In genomic region chr1:79713081-79713480, GRCm38 (mm10) we compare ENCODE assay signal across 15 mouse cellular contexts.
"Had no signal": no experiment of that assay in that cellular context is flagged by ENCODE, and none has a peak within 500 bp of the region (broad histone marks: within the 10 kb centered on the region; RNA-seq: fewer than 3 reads in every experiment).

No protein-coding gene starts in this region.

- DNase-seq: layer of hippocampus, adult 9-11 months; layer of hippocampus, postnatal 36 days; liver; liver, embryonic 13.5 days; liver, postnatal 0 days; lung, postnatal 14 days; right cerebral cortex, postnatal 14 days; thymus, postnatal 4 days had no signal

- H3K9me3 ChIP-seq: limb, embryonic 12.5 days; liver, embryonic 13.5 days; lung, embryonic 15.5 days; megakaryocyte, embryonic 14.5 days; midbrain, embryonic 12.5 days had no signal

- H3K27ac ChIP-seq: limb, embryonic 12.5 days; liver, embryonic 13.5 days; lung, embryonic 15.5 days; macrophage; midbrain, embryonic 12.5 days had no signal

- H3K27me3 ChIP-seq: limb, embryonic 12.5 days; liver, embryonic 13.5 days; lung, embryonic 15.5 days; megakaryocyte, embryonic 14.5 days; midbrain, embryonic 12.5 days had no signal

- H3K4me1 ChIP-seq: limb, embryonic 12.5 days; midbrain, embryonic 12.5 days had no signal

- H3K4me3 ChIP-seq: limb, embryonic 12.5 days; liver, embryonic 13.5 days; lung, embryonic 15.5 days; midbrain, embryonic 12.5 days had no signal

- ATAC-seq: inflammation-experienced regulatory T-cells, adult 6 months; intestine, postnatal 0 days; liver, postnatal 0 days had no signal

- H3K9ac ChIP-seq: limb, embryonic 12.5 days; liver, embryonic 13.5 days; liver, postnatal 0 days; lung, embryonic 15.5 days; midbrain, embryonic 12.5 days had no signal

- H3K4me2 ChIP-seq: limb, embryonic 12.5 days; liver, embryonic 13.5 days; lung, embryonic 15.5 days; midbrain, embryonic 12.5 days had no signal
